Mouse (Mus musculus): ENCODE data around the gene Pou2f3. TPM values are rescaled to one million over a fixed set of nuclear protein-coding genes. Genes with fewer than 3 reads are reported as not detected.

Gene Pou2f3
- total and polyA plus RNA-seq, 3 experiments, result 0.14 TPM; not detected in 2

GRCm38 (mm10) chr9:43242432-43242831 lies 32.3 kb upstream of the Pou2f3 start:
- H3K9ac ChIP-seq (ENCODE audit: low read depth, low read length), result no peak overlapping the region
- WGBS, result 90% methylated on average over 5 of the region's 5 CpGs
- TF ChIP-seq EP300 (IDR thresholded peaks at IDR 0.05; ENCODE audit: insufficient read depth, low read depth, low read length) (no peak), POLR2A (IDR thresholded peaks at IDR 0.05; ENCODE audit: insufficient read depth, low read depth, low read length) (no peak), CTCF (IDR thresholded peaks at IDR 0.05) (no peak)
- intact Hi-C loops (cut with DNase I), result no loop called here
- no peak overlapping the region for H3K27ac ChIP-seq
- H3K4me1 ChIP-seq (ENCODE audit: control insufficient read depth, insufficient read depth, low read length), result no peaks in the 10 kb centered on the region
- no peaks in the 10 kb centered on the region for H3K27me3 ChIP-seq (ENCODE audit: control insufficient read depth, insufficient read depth, low read length)
- H3K36me3 ChIP-seq (ENCODE audit: control insufficient read depth, insufficient read depth, low read length), result no peaks in the 10 kb centered on the region
- H3K79me2 ChIP-seq (replicated peaks; ENCODE audit: control insufficient read depth, insufficient read depth, low read length), result no peaks in the 10 kb centered on the region
- no peak overlapping the region for H3K4me3 ChIP-seq
- DNase-seq, result no peak

GRCm38 (mm10) chr9:43241970-43242369 lies 31.8 kb upstream of the Pou2f3 start:
- 92% methylated on average over 8 of the region's 8 CpGs for WGBS
- no peaks in the 10 kb centered on the region for H3K36me3 ChIP-seq (ENCODE audit: control insufficient read depth, insufficient read depth, low read length)
- no peaks in the 10 kb centered on the region for H3K27me3 ChIP-seq (ENCODE audit: control insufficient read depth, insufficient read depth, low read length)
- H3K4me1 ChIP-seq (ENCODE audit: control insufficient read depth, insufficient read depth, low read length), result no peaks in the 10 kb centered on the region
- no peak overlapping the region for H3K27ac ChIP-seq
- no peaks in the 10 kb centered on the region for H3K79me2 ChIP-seq (replicated peaks; ENCODE audit: control insufficient read depth, insufficient read depth, low read length)
- TF ChIP-seq POLR2A (IDR thresholded peaks at IDR 0.05; ENCODE audit: insufficient read depth, low read depth, low read length), result no peak
- no peak for DNase-seq
- intact Hi-C loops (cut with DNase I), result no loop called here
- no peak overlapping the region for H3K4me3 ChIP-seq
- no peak overlapping the region for H3K9ac ChIP-seq (ENCODE audit: low read depth, low read length)

- WGBS, result 42% methylated on average over 4 of the region's 4 CpGs
- no peaks in the 10 kb centered on the region for H3K79me2 ChIP-seq (replicated peaks; ENCODE audit: control insufficient read depth, insufficient read depth, low read length)
- H3K36me3 ChIP-seq (ENCODE audit: control insufficient read depth, insufficient read depth, low read length), result no peaks in the 10 kb centered on the region
- no peak for DNase-seq
- no peak for TF ChIP-seq EP300 (IDR thresholded peaks at IDR 0.05; ENCODE audit: insufficient read depth, low read depth, low read length)
- TF ChIP-seq POLR2A (IDR thresholded peaks at IDR 0.05; ENCODE audit: insufficient read depth, low read depth, low read length), result no peak
- TF ChIP-seq CTCF (IDR thresholded peaks at IDR 0.05), result no peak
- no peak overlapping the region for H3K9ac ChIP-seq (ENCODE audit: low read depth, low read length)
- H3K27me3 ChIP-seq (ENCODE audit: control insufficient read depth, insufficient read depth, low read length), result no peaks in the 10 kb centered on the region
- intact Hi-C loops (cut with DNase I), result no loop called here
- H3K4me1 ChIP-seq (ENCODE audit: control insufficient read depth, insufficient read depth, low read length), result no peaks in the 10 kb centered on the region
- no peak overlapping the region for H3K27ac ChIP-seq
- H3K4me3 ChIP-seq, result no peak overlapping the region
These were observed 31.1 kb upstream of the Pou2f3 start for GRCm38 (mm10) chr9:43241291-43241690.

DNA sequence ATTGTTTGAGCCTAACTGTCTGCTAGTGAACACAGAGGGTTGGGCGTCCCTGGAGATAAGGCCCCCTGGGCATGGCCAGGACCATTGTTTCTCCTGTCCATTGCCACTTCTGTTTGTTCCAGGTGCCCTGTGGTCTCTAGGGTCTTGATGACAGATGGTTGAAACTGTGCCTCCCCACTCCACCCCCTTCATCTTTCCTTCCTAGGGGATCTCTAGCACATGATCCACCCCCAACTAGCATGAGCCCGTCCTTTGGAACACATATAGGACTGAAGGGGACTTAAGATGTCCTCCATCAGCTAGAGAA lies 30.4 kb upstream of the Pou2f3 start:
- 77% methylated on average over 2 of the region's 2 CpGs for WGBS
- no peaks in the 10 kb centered on the region for H3K4me1 ChIP-seq (ENCODE audit: control insufficient read depth, insufficient read depth, low read length)
- H3K9ac ChIP-seq (ENCODE audit: low read depth, low read length), result no peak overlapping the region
- no peak for DNase-seq
- peak overlapping the region; percentile 61 for H3K27ac ChIP-seq
- no peaks in the 10 kb centered on the region for H3K27me3 ChIP-seq (ENCODE audit: control insufficient read depth, insufficient read depth, low read length)
- H3K4me3 ChIP-seq, result no peak overlapping the region
- H3K36me3 ChIP-seq (ENCODE audit: control insufficient read depth, insufficient read depth, low read length), result no peaks in the 10 kb centered on the region
- TF ChIP-seq POLR2A (IDR thresholded peaks at IDR 0.05; ENCODE audit: insufficient read depth, low read depth, low read length) (no peak), EP300 (IDR thresholded peaks at IDR 0.05; ENCODE audit: insufficient read depth, low read depth, low read length) (no peak), CTCF (IDR thresholded peaks at IDR 0.05) (no peak)
- intact Hi-C loops (cut with DNase I), result no loop called here
- H3K79me2 ChIP-seq (replicated peaks; ENCODE audit: control insufficient read depth, insufficient read depth, low read length), result no peaks in the 10 kb centered on the region

- H3K4me1 ChIP-seq (ENCODE audit: control insufficient read depth, insufficient read depth, low read length), result 0 out of 2 replicates have a peak, but pooled peaks cover 1% of the 10 kb centered on the region
- no peaks in the 10 kb centered on the region for H3K27me3 ChIP-seq (ENCODE audit: control insufficient read depth, insufficient read depth, low read length)
- peak; percentile 88 to 91 for DNase-seq
- H3K36me3 ChIP-seq (ENCODE audit: control insufficient read depth, insufficient read depth, low read length), result no peaks in the 10 kb centered on the region
- peak within 1 kb of the TSS; percentile 61 for H3K27ac ChIP-seq
- intact Hi-C loops (cut with DNase I), result no loop called here
- no peaks in the 10 kb centered on the region for H3K79me2 ChIP-seq (replicated peaks; ENCODE audit: control insufficient read depth, insufficient read depth, low read length)
- H3K9ac ChIP-seq (ENCODE audit: low read depth, low read length), result peak within 1 kb of the TSS; percentile 79
- H3K4me3 ChIP-seq, result peak within 1 kb of the TSS; percentile 81
- TF ChIP-seq EP300 (IDR thresholded peaks at IDR 0.05; ENCODE audit: insufficient read depth, low read depth, low read length) (no peak), POLR2A (IDR thresholded peaks at IDR 0.05; ENCODE audit: insufficient read depth, low read depth, low read length) (peak; percentile 67)
- 7% methylated on average over 44 of the region's 44 CpGs for WGBS
These were observed 29.8 kb upstream of the Pou2f3 start, which contains the start of gene Oaf for GRCm38 (mm10) chr9:43239712-43240593. TSS of gene Oaf (minus strand) at chr9:43239911.

All from heart, adult 2 months (tissue).